Mouse (Mus musculus): ENCODE measurements around the gene Plod3. TPM values are rescaled to one million over a fixed set of nuclear protein-coding genes. Genes with fewer than 3 reads are reported as not detected.
"Not testable (repeated sequence)": the region's sequence is repeated elsewhere in the genome, so short reads cannot be mapped to it uniquely, and the experiment has no call there.

The Plod3 gene
- polyA plus RNA-seq, 1 experiment from 2014 or later: 21.7 TPM

DNA sequence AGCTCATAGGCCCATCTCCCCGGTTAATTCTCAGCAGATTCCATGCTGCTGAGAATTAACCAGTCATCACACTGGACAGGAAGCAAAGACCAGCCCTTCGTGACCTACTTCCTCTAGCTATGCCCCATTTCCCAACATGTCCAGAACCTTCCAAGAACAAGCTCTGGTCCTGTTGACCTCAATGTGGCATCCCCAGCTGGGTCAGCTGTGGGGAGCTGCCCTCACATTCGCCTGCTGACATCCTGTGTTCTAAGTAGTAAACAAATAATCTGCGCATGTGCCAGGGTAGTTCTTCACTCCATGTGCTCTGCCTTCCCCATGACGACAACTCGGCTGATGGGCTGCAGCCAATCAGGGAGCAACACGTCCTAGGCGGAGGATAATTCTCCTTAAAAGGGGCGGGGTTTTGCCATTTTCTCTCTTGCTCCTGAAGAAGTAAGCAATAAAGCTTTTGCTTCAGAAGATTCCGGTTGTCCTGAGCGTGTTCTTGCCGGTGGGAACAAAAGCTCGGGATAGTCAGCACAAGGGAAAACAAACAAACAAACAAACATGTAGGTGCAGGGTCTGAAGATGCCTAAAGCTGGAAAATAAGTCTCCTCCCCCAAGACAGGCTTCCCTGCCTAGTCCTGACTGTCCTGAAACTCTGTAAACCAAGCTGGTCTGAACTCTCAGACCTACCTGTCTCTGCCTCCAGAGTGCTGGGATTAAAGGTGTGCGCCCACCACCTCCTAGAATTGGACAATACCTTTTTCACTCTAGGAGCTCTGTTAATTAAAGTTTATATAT is 37.1 kb upstream of the Plod3 start:
- not testable (repeated sequence) for H3K9ac ChIP-seq (ENCODE audit: low read length); H3K4me2 ChIP-seq (ENCODE audit: low read length); H3K4me3 ChIP-seq (ENCODE audit: low read depth, low read length); H3K27me3 ChIP-seq (replicated peaks; ENCODE audit: control insufficient read depth, insufficient read depth, low read length); H3K36me3 ChIP-seq (ENCODE audit: control insufficient read depth, insufficient read depth, low read length); ATAC-seq; DNase-seq (ENCODE audit: low spot score); H3K9me3 ChIP-seq (replicated peaks; ENCODE audit: control insufficient read depth, low read length); H3K27ac ChIP-seq (ENCODE audit: low read depth, low read length); H3K4me1 ChIP-seq (ENCODE audit: control insufficient read depth, insufficient read depth, low read length)
- 87% methylated on average over 14 of the region's 14 CpGs for WGBS

DNA sequence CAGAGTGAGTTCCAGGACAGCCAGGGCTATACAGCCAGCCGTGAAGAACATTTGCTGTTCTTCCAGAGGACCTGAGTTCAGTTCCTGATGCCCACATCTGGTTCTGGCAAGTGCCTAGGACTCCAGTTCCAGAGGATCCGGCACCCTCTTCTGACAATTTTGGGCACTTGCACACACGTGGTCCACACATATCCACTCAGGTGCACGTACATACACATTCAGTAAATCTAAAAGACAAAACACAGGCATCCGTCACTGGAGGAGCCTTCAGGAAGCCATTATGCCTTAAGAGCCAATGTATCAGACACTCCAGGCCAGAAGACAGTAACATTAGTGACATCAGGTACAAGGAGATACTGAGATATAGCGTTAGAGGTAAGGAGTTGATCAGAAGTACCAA is 36.3 kb upstream of the Plod3 start:
- no peak for ATAC-seq
- H3K4me2 ChIP-seq (ENCODE audit: low read length): no peak overlapping the region
- no peak overlapping the region for H3K4me3 ChIP-seq (ENCODE audit: low read depth, low read length)
- peaks cover 9% of the 10 kb centered on the region for H3K4me1 ChIP-seq (ENCODE audit: control insufficient read depth, insufficient read depth, low read length)
- no peaks in the 10 kb centered on the region for H3K36me3 ChIP-seq (ENCODE audit: control insufficient read depth, insufficient read depth, low read length)
- H3K9me3 ChIP-seq (replicated peaks; ENCODE audit: control insufficient read depth, low read length): no peaks in the 10 kb centered on the region
- H3K9ac ChIP-seq (ENCODE audit: low read length): no peak overlapping the region
- H3K27ac ChIP-seq (ENCODE audit: low read depth, low read length): no peak overlapping the region
- H3K27me3 ChIP-seq (replicated peaks; ENCODE audit: control insufficient read depth, insufficient read depth, low read length): no peaks in the 10 kb centered on the region
- DNase-seq (ENCODE audit: low spot score): no peak
- WGBS: 88% methylated on average over 6 of the region's 6 CpGs

DNA sequence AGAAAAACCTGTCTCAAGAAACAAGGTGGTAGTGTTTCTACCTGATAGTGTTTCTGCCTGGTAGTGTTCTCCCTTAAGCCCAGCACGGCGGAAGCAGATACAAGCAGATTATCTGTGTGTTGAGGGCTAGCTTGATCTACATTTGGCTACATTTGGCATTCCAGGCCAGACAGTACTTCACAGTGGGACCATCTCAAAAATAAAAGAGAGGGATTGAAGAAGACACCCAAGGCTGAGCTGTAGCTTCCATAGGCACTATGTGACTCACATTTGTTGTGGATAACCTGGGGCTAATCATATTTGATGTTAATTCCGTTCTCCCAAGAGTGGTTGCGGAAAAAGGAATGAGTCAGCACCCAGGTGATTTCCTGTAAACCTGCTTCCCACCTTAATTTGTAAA is 34.7 kb upstream of the Plod3 start:
- Histone ChIP-seq H3K27me3 (replicated peaks; ENCODE audit: control insufficient read depth, insufficient read depth, low read length) (no peaks in the 10 kb centered on the region), H3K36me3 (ENCODE audit: control insufficient read depth, insufficient read depth, low read length) (no peaks in the 10 kb centered on the region; the same call in 1 of the 2 replicates), H3K4me2 (ENCODE audit: low read length) (no peak overlapping the region), H3K9me3 (replicated peaks; ENCODE audit: control insufficient read depth, low read length) (no peaks in the 10 kb centered on the region), H3K4me3 (ENCODE audit: low read depth, low read length) (no peak overlapping the region), H3K4me1 (ENCODE audit: control insufficient read depth, insufficient read depth, low read length) (peaks cover 9% of the 10 kb centered on the region), H3K9ac (ENCODE audit: low read length) (no peak overlapping the region), H3K27ac (ENCODE audit: low read depth, low read length) (no peak overlapping the region)
- DNase-seq (ENCODE audit: low spot score): no peak
- no peak for ATAC-seq
- 82% methylated on average over 4 of the region's 4 CpGs for WGBS

DNA sequence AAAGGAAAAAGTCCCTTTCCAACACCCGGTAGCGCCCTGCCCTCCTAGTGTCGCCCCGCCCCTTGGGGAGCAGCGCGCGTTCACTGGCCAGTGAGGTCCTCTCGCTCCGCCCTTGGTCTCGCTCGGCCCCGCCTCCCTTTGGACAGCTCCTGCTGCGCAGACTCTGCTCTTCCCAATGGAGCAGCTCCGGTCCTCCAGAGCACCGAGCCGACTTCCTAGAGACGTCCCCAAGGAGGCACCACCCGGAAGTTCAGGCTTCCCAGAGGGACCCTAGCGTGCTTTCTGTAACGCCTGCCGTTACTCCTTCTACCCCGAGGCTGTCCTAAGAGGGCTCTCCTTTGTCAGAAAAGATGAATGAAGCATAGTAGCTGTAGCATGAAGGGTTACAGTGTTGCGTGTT is 33.8 kb upstream of the Plod3 start, which contains the start of gene Fis1:
Gene Fis1 (plus strand): TSS at position 261 of the 400 bp plus-strand sequence.
- Histone ChIP-seq H3K4me1 (ENCODE audit: control insufficient read depth, insufficient read depth, low read length) (peaks cover 9% of the 10 kb centered on the region), H3K36me3 (ENCODE audit: control insufficient read depth, insufficient read depth, low read length) (peaks cover 3% of the 10 kb centered on the region; the same call in 1 of the 2 replicates), H3K27me3 (replicated peaks; ENCODE audit: control insufficient read depth, insufficient read depth, low read length) (no peaks in the 10 kb centered on the region), H3K4me3 (ENCODE audit: low read depth, low read length) (peak within 1 kb of the TSS; percentile 58), H3K9ac (ENCODE audit: low read length) (peak within 1 kb of the TSS; percentile 72), H3K27ac (ENCODE audit: low read depth, low read length) (peak within 1 kb of the TSS; percentile 61; the same call in 1 of the 2 replicates), H3K4me2 (ENCODE audit: low read length) (peak within 1 kb of the TSS; percentile 73), H3K9me3 (replicated peaks; ENCODE audit: control insufficient read depth, low read length) (no peaks in the 10 kb centered on the region)
- peak; percentile 99 for ATAC-seq
- DNase-seq (ENCODE audit: low spot score): peak; percentile 99
- under 1% methylated on average over 22 of the region's 23 CpGs for WGBS

DNA sequence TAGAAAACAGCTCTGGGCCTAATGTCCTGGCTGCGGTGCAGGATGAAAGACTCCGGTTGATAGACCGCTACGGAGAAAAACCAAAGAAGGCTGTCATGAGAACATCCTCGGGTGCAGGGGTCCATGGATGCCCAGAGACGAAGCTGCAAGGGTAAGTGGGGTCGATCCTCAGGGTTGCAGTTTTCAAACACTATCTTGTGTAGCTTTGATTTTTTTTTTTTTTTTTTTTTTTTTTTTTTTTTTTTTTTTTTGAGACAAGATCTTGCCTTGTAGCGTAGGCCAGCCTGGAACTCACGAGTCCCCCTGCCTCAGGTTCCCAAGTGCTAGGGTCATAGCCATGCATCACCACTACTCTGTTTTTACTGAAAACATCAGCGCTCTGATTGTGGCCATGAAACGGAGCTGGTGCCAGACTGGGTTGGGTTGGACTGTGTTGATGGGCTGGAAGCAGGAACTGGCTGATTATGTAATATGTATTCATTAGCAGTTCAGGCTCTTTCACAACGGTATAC is 33.3 kb upstream of the Plod3 start:
- no peaks in the 10 kb centered on the region for H3K27me3 ChIP-seq (replicated peaks; ENCODE audit: control insufficient read depth, insufficient read depth, low read length)
- H3K9me3 ChIP-seq (replicated peaks; ENCODE audit: control insufficient read depth, low read length): no peaks in the 10 kb centered on the region
- H3K4me1 ChIP-seq (ENCODE audit: control insufficient read depth, insufficient read depth, low read length): peaks cover 9% of the 10 kb centered on the region
- peak overlapping the region; percentile 58 for H3K4me3 ChIP-seq (ENCODE audit: low read depth, low read length)
- ATAC-seq (no peak; the same call in 1 of the 2 replicates), DNase-seq (ENCODE audit: low spot score) (peak; percentile 17)
- H3K36me3 ChIP-seq (ENCODE audit: control insufficient read depth, insufficient read depth, low read length): peaks cover 3% of the 10 kb centered on the region; the same call in 1 of the 2 replicates
- 3% methylated on average over 12 of the region's 12 CpGs for WGBS
- peak overlapping the region; percentile 61; the same call in 1 of the 2 replicates for H3K27ac ChIP-seq (ENCODE audit: low read depth, low read length)
- H3K4me2 ChIP-seq (ENCODE audit: low read length): peak overlapping the region; percentile 73
- H3K9ac ChIP-seq (ENCODE audit: low read length): peak overlapping the region; percentile 72

DNA sequence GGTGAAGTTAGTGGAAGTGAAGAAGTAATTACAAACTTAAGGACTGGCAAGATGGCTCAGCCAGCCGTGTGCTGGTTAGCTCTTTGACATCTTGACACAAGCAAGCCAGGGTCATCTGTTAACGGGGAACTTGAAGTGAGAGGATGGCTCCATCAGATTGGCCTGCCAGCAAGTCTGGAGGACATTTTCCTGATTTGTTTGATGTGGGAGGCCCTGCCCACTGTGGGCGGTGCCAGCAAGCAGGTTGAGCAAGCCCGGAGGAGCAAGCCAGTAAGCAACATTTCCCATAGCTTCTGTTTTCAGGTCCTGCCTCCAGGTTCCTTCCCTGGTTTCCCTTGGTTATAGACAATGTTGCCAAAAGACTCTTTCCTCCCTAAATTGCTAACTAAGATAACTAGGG is 31.2 kb upstream of the Plod3 start:
- Histone ChIP-seq H3K4me2 (ENCODE audit: low read length) (no peak overlapping the region), H3K4me1 (ENCODE audit: control insufficient read depth, insufficient read depth, low read length) (peaks cover 9% of the 10 kb centered on the region), H3K36me3 (ENCODE audit: control insufficient read depth, insufficient read depth, low read length) (peaks cover 3% of the 10 kb centered on the region; the same call in 1 of the 2 replicates), H3K4me3 (ENCODE audit: low read depth, low read length) (no peak overlapping the region), H3K9ac (ENCODE audit: low read length) (no peak overlapping the region), H3K27ac (ENCODE audit: low read depth, low read length) (no peak overlapping the region), H3K27me3 (replicated peaks; ENCODE audit: control insufficient read depth, insufficient read depth, low read length) (no peaks in the 10 kb centered on the region), H3K9me3 (replicated peaks; ENCODE audit: control insufficient read depth, low read length) (no peaks in the 10 kb centered on the region)
- 96% methylated on average over 4 of the region's 4 CpGs for WGBS
- DNase-seq (ENCODE audit: low spot score) (no peak), ATAC-seq (no peak)

DNA sequence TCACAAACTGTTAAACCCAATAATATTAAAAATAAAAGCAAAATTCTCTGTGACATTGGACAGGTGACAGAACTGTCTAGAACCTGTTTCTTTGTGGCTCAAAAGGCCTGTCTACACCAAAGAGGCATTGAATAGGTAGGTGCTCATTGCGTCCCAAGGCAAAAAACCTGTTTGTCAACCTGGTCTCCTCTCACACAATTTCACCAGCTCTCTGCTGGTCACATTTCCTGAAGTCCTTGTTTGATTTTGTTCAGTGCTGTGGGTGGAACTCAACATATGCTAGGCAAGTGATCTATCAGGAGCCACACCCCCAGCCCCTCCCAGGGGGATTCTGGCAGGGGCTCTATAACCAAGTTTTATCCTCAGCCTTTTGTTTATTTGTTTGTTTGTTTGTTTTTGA is 29.6 kb upstream of the Plod3 start:
- Histone ChIP-seq H3K4me3 (ENCODE audit: low read depth, low read length) (no peak overlapping the region), H3K27me3 (replicated peaks; ENCODE audit: control insufficient read depth, insufficient read depth, low read length) (no peaks in the 10 kb centered on the region), H3K36me3 (ENCODE audit: control insufficient read depth, insufficient read depth, low read length) (peaks cover 3% of the 10 kb centered on the region; the same call in 1 of the 2 replicates), H3K9me3 (replicated peaks; ENCODE audit: control insufficient read depth, low read length) (no peaks in the 10 kb centered on the region), H3K4me1 (ENCODE audit: control insufficient read depth, insufficient read depth, low read length) (peaks cover 12% of the 10 kb centered on the region), H3K27ac (ENCODE audit: low read depth, low read length) (no peak overlapping the region), H3K4me2 (ENCODE audit: low read length) (no peak overlapping the region), H3K9ac (ENCODE audit: low read length) (no peak overlapping the region)
- WGBS: 100% methylated on average over 1 of the region's 1 CpGs
- DNase-seq (ENCODE audit: low spot score): no peak
- no peak for ATAC-seq

DNA sequence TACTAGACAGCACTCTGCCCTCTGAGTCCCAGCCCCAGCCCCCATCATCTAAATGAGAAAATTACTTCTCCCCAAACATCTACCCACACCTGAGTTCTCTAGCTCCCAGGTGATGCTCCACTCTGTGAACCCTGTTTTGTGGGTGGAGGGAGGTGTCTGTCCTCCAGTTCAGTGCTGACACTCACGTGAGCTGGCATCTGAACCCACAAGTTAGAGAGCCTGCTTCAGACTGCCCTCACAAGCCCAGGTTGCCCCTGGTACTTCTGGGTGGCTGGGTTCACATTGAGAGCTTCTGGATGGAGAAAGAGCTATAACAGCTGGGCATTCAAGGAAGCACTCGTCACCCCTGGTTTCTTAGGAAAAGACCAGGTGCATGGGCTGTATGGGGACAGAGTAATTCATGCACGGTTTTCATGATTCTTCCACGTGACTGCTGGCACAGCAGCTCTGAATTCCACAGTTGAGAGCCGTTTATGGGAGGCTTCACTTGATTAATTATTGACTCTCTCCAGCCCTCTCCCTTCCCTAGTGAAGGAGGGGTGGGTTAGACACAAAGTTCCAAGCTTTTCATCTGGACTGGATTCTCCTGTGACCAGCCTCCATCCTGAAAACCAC is 27.7 kb upstream of the Plod3 start:
- Histone ChIP-seq H3K4me2 (ENCODE audit: low read length) (no peak overlapping the region), H3K4me3 (ENCODE audit: low read depth, low read length) (no peak overlapping the region), H3K9ac (ENCODE audit: low read length) (no peak overlapping the region), H3K27me3 (replicated peaks; ENCODE audit: control insufficient read depth, insufficient read depth, low read length) (no peaks in the 10 kb centered on the region), H3K9me3 (replicated peaks; ENCODE audit: control insufficient read depth, low read length) (no peaks in the 10 kb centered on the region), H3K36me3 (ENCODE audit: control insufficient read depth, insufficient read depth, low read length) (peaks cover 14% of the 10 kb centered on the region), H3K4me1 (ENCODE audit: control insufficient read depth, insufficient read depth, low read length) (peaks cover 13% of the 10 kb centered on the region), H3K27ac (ENCODE audit: low read depth, low read length) (no peak overlapping the region)
- DNase-seq (ENCODE audit: low spot score): no peak
- ATAC-seq: no peak
- 71% methylated on average over 5 of the region's 5 CpGs for WGBS

DNA sequence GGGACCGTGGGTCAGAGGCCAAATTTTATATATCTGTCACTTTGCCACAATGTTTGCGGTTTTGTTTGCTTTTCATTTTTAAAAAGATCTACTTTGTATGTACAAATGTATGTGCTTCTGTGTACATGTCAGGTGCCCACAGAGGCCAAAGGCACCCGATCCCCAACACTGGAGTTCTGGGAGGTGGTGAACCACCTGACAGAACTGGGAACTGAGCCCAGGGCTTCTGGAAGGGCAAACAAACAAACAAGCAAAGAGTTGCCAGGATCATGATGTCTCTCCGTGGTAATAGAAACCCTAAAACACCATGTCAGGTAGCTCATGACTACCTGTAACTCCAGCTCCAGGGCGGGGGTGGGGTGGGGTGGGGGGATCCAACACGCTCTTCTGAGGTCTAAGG is 26.8 kb upstream of the Plod3 start:
- Histone ChIP-seq H3K9ac (ENCODE audit: low read length) (no peak overlapping the region), H3K4me3 (ENCODE audit: low read depth, low read length) (no peak overlapping the region), H3K4me1 (ENCODE audit: control insufficient read depth, insufficient read depth, low read length) (peaks cover 10% of the 10 kb centered on the region; the same call in 1 of the 2 replicates), H3K9me3 (replicated peaks; ENCODE audit: control insufficient read depth, low read length) (no peaks in the 10 kb centered on the region), H3K27ac (ENCODE audit: low read depth, low read length) (no peak overlapping the region), H3K4me2 (ENCODE audit: low read length) (no peak overlapping the region), H3K27me3 (replicated peaks; ENCODE audit: control insufficient read depth, insufficient read depth, low read length) (no peaks in the 10 kb centered on the region), H3K36me3 (ENCODE audit: control insufficient read depth, insufficient read depth, low read length) (peaks cover 24% of the 10 kb centered on the region)
- DNase-seq (ENCODE audit: low spot score) (no peak), ATAC-seq (no peak)
- 90% methylated on average over 6 of the region's 6 CpGs for WGBS

All from forebrain, embryonic 14.5 days (tissue).